Mouse (Mus musculus): ENCODE data around the gene Prss33. TPM values are rescaled to one million over a fixed set of nuclear protein-coding genes. Genes with fewer than 3 reads are reported as not detected.

Gene Prss33
- polyA plus RNA-seq, 1 experiment: not detected

DNA sequence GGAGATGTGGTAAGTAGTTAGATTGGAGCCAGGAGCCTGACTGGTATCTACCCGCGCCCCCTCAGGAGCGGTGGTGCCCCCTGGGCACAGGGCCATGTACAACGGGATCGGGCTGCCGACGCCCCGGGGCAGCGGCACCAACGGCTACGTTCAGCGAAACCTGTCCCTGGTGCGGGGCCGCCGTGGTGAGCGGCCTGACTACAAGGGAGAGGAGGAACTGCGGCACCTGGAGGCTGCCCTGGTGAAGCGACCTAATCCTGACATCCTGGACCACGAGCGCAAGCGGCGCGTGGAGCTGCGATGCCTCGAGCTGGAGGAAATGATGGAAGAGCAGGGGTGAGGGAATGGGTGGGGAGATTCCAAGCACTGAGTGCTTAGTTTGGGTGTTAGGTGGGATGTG lies 29.0 kb downstream of the Prss33 start:
- peak overlapping the region; percentile 34 for H3K4me3 ChIP-seq (ENCODE audit: insufficient read depth, low read depth, low read length)

DNA sequence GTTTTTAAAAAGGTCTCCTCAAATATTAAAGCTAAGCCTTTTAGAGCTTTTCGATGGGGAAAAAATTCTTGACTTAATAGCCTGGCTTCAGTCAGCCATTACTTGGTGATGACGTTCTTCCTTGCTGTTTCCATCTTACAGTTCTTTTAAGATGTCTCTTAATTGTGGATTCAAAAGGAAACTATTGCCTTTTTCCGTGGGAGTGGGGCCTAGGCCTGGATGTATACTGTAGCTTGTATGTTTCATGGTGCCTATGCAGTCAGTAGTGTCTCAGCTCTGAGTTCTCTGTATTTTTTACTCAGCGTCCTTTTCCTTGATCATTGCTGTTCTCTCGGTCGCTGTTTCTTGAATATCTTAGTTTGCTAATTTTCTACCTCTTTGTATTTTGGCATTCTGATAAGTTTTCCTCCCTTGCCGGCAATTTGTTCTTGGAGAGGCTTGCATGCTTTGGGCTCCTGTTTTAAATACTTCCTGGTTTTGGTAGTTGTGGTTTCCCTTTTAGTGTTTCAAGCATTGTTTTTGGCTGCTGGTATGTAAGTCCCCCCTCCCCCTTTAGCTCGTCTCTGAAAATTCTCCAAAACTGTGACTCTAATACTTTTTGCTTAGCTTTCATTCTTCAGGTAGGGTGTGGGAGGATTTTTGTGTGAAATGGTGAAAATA lies 31.3 kb downstream of the Prss33 start:
- Histone ChIP-seq H3K4me1 (ENCODE audit: control insufficient read depth, insufficient read depth, insufficient read length, low read length) (no peaks in the 10 kb centered on the region; the same call in 1 of the 2 replicates), H3K4me3 (ENCODE audit: insufficient read depth, low read depth, low read length) (peak overlapping the region; percentile 100), H3K27ac (replicated peaks; ENCODE audit: low read depth, low read length) (peak overlapping the region; percentile 84)

More for the DNA sequence above, 29.0 kb downstream of the Prss33 start:
- Histone ChIP-seq H3K4me1 (ENCODE audit: control insufficient read depth, insufficient read depth, insufficient read length, low read length) (no peaks in the 10 kb centered on the region; the same call in 1 of the 2 replicates), H3K27ac (replicated peaks; ENCODE audit: low read depth, low read length) (no peak overlapping the region)

GRCm38 (mm10) chr17:23803366-23804041 lies 32.4 kb downstream of the Prss33 start:
- H3K4me1 ChIP-seq (ENCODE audit: control insufficient read depth, insufficient read depth, insufficient read length, low read length): no peaks in the 10 kb centered on the region; the same call in 1 of the 2 replicates
- H3K4me3 ChIP-seq (ENCODE audit: insufficient read depth, low read depth, low read length): peak overlapping the region; percentile 100
- peak overlapping the region; percentile 84 for H3K27ac ChIP-seq (replicated peaks; ENCODE audit: low read depth, low read length)

- H3K4me1 ChIP-seq (ENCODE audit: control insufficient read depth, insufficient read depth, insufficient read length, low read length): no peaks in the 10 kb centered on the region; the same call in 1 of the 2 replicates
- H3K4me3 ChIP-seq (ENCODE audit: insufficient read depth, low read depth, low read length): peak overlapping the region; percentile 100
- H3K27ac ChIP-seq (replicated peaks; ENCODE audit: low read depth, low read length): peak overlapping the region; percentile 95
These were observed 33.0 kb downstream of the Prss33 start for GRCm38 (mm10) chr17:23802746-23803365.

DNA sequence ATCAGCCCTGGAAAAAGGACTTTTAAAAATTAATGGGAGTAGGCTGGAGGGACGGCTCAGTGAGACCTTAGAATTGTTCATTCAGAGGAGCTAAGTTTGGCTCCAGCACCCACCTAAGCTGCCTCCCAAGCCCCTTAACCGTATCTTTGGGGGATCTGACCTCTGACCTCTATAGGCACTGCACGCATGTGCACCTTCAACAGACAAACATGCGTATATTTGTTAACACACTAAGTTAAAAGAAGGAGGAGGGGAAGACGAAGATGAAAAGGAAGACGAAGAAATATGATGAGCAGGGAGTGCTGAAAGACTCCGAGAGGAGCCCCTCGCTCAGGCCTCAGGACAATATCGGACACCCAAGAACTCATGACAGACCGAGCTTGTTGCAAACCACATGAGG lies 34.2 kb downstream of the Prss33 start:
- H3K4me3 ChIP-seq (ENCODE audit: insufficient read depth, low read depth, low read length): no peak overlapping the region
- H3K27ac ChIP-seq (replicated peaks; ENCODE audit: low read depth, low read length): no peak overlapping the region
- H3K4me1 ChIP-seq (ENCODE audit: control insufficient read depth, insufficient read depth, insufficient read length, low read length): no peaks in the 10 kb centered on the region; the same call in 1 of the 2 replicates

DNA sequence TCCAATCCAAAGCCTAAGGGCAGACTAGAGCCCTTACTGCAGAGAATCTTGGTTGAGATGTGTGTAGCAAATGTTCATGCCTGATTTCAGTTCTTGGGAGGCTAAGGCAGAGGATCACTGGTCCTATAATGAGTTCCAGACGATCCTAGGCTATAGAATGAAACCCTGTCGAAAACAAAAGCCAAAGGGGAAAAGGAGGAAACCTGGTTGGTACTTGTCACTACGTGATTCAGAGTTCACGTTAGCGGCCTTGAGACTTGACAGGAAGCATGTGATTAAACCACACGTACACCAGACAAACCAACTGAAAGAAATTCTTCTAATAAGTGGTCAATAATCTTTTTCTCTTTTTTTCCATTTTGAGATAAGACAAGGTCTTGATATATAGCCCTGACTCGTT lies 38.5 kb downstream of the Prss33 start:
- H3K27ac ChIP-seq (replicated peaks; ENCODE audit: low read depth, low read length): no peak overlapping the region
- H3K4me1 ChIP-seq (ENCODE audit: control insufficient read depth, insufficient read depth, insufficient read length, low read length): 0 out of 2 replicates have a peak, but pooled peaks cover 2% of the 10 kb centered on the region
- no peak overlapping the region for H3K4me3 ChIP-seq (ENCODE audit: insufficient read depth, low read depth, low read length)

DNA sequence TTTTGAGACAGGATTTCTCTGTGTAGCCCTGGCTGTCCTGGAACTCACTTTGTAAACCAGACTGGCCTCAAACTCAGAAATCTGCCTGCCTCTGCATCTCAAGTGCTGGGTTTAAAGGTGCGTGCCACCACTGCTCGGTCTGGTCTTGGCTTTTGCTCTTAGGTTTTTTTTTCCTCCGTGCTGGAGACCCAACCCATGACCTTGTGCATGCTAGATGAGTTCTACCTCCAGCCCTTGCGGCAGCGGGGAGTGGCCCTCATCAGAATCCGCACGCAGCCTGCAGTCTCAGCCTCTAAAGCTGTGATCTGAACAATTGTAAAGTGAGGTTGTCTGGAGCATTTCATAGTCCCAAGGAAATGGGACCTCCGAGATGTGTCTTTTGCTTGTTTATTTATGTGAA lies 40.5 kb downstream of the Prss33 start:
- Histone ChIP-seq H3K4me1 (ENCODE audit: control insufficient read depth, insufficient read depth, insufficient read length, low read length) (peaks cover 7% of the 10 kb centered on the region; the same call in 1 of the 2 replicates), H3K27ac (replicated peaks; ENCODE audit: low read depth, low read length) (no peak overlapping the region), H3K4me3 (ENCODE audit: insufficient read depth, low read depth, low read length) (no peak overlapping the region)

- H3K27ac ChIP-seq (replicated peaks; ENCODE audit: low read depth, low read length): no peak overlapping the region
These were observed 44.8 kb downstream of the Prss33 start for GRCm38 (mm10) chr17:23791079-23791357.

DNA sequence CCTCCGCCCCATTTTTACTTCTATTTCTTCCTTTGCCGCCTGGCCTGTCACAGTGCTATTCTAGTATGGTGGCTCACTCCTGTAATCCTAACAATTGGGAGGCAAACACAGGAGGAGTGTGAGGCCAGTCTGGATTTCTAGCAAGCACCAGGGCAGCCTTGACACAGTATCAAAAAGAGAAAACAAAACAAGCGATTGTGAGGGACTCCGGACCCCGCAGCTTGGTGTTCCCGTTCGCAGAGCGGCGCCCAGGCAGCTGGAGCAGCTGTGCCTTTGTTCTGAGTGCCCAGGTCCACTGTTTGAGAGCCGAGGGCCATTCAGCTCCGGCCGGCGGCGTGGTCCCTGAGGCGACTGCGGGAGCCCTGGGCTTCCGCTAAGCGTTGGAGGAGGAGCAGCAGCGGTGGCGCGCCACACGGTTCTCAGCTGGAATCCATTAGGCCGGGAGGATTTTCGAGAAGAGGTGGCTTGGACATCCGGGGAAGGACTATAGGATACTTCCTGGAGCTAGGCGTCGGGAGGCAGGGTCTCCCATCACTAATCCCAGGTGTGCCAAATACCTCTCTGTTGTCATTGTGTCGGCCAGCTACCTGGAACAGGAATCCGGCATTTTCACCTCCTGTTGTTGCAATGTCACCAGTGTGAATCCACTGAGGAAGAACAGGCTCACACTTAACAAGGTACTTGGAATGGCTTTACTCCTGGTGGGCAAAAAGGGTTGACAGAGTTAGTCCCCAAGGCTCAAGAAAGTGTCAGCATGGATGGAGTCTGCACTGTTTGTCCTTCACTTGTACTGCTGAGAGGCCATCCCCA lies 45.4 kb downstream of the Prss33 start, which contains the start of gene Srrm2:
TSS of gene Srrm2 (plus strand) at position 264 of the 810 bp plus-strand sequence.
- Histone ChIP-seq H3K27ac (replicated peaks; ENCODE audit: low read depth, low read length) (peak within 1 kb of the TSS; percentile 50), H3K4me1 (ENCODE audit: control insufficient read depth, insufficient read depth, insufficient read length, low read length) (peaks cover 11% of the 10 kb centered on the region; the same call in 1 of the 2 replicates), H3K4me3 (ENCODE audit: insufficient read depth, low read depth, low read length) (peak within 1 kb of the TSS; percentile 55)

More at GRCm38 (mm10) chr17:23791079-23791357, 44.8 kb downstream of the Prss33 start:
- Histone ChIP-seq H3K4me3 (ENCODE audit: insufficient read depth, low read depth, low read length) (peak overlapping the region; percentile 55), H3K4me1 (ENCODE audit: control insufficient read depth, insufficient read depth, insufficient read length, low read length) (peaks cover 11% of the 10 kb centered on the region; the same call in 1 of the 2 replicates)

GRCm38 (mm10) chr17:23789749-23790268 lies 46.0 kb downstream of the Prss33 start:
- Histone ChIP-seq H3K4me1 (ENCODE audit: control insufficient read depth, insufficient read depth, insufficient read length, low read length) (peaks cover 11% of the 10 kb centered on the region; the same call in 1 of the 2 replicates), H3K27ac (replicated peaks; ENCODE audit: low read depth, low read length) (peak overlapping the region; percentile 50), H3K4me3 (ENCODE audit: insufficient read depth, low read depth, low read length) (peak overlapping the region; percentile 55)

- peaks cover 11% of the 10 kb centered on the region; the same call in 1 of the 2 replicates for H3K4me1 ChIP-seq (ENCODE audit: control insufficient read depth, insufficient read depth, insufficient read length, low read length)
- H3K4me3 ChIP-seq (ENCODE audit: insufficient read depth, low read depth, low read length): no peak overlapping the region
- H3K27ac ChIP-seq (replicated peaks; ENCODE audit: low read depth, low read length): no peak overlapping the region
These were observed 46.9 kb downstream of the Prss33 start for GRCm38 (mm10) chr17:23788973-23789372.

DNA sequence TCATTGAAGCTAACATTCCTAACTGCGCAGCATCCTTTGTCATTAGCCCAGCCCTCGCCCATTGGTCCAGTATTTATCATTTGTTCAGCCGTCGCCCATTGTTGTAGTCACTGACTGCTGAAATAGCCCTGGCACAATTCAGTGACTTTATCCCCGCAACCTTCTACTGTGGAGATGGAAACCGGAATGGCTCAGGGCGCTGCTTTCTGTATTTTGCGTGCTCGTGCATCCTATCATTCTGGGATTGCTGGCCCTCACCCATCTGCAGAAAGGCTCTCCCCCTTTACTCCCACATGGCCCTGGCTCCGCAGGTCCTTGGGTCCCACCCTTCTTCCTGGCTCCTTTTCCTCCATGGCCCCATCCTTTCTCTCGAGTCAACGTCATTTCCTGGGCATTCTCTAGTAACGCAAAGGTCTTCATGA lies 49.3 kb downstream of the Prss33 start:
- peaks cover 9% of the 10 kb centered on the region; the same call in 1 of the 2 replicates for H3K4me1 ChIP-seq (ENCODE audit: control insufficient read depth, insufficient read depth, insufficient read length, low read length)
- peak overlapping the region; percentile 74 for H3K4me3 ChIP-seq (ENCODE audit: insufficient read depth, low read depth, low read length)
- H3K27ac ChIP-seq (replicated peaks; ENCODE audit: low read depth, low read length): no peak overlapping the region

GRCm38 (mm10) chr17:23785561-23786471 lies 50.0 kb downstream of the Prss33 start, which contains the start of gene Flywch2:
TSS of gene Flywch2 (minus strand) at chr17:23786081.
- Histone ChIP-seq H3K27ac (replicated peaks; ENCODE audit: low read depth, low read length) (no peak within 1 kb of the TSS), H3K4me3 (ENCODE audit: insufficient read depth, low read depth, low read length) (peak within 1 kb of the TSS; percentile 74), H3K4me1 (ENCODE audit: control insufficient read depth, insufficient read depth, insufficient read length, low read length) (peaks cover 7% of the 10 kb centered on the region; the same call in 1 of the 2 replicates)

All from brown adipose tissue, adult 24 weeks (tissue).